ENCODE assay signal across 9 mouse cellular contexts in the genomic region with DNA sequence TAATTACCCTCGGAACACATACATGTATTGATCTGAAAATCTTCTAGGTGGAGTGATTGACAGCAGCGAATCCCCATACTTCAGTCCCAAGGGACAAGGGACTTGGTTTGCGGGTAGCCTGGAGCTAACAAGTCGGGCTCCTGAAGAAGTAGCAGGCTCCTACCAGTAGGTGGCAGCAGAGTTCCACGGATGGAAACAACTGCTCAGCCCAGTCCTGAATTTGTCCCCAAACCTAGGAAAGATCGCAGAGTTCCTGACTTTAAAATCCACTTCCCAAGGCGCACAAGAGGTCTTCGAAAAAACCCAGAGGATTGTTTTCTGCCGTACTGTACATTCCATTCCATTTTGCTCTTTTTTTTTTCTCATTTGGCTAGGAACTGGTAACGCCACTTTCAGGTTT.
DNase-seq lines count a peak whose midpoint lies in the region; ATAC-seq lines count a peak whose summit lies in the region.
"Had no signal": no experiment of that assay in that cellular context is flagged by ENCODE, and none has a peak within 500 bp of the region (broad histone marks: within the 10 kb centered on the region; RNA-seq: fewer than 3 reads in every experiment).

No protein-coding gene starts in this region.

- no peak overlapping the region for H3K4me2 ChIP-seq in forebrain, embryonic 11.5 days (ENCODE audit: low read depth, low read length, severe bottlenecking)
- H3K4me2 ChIP-seq in heart, embryonic 16.5 days (ENCODE audit: low read depth, low read length): peak overlapping the region; percentile 68
- peak overlapping the region; percentile 26; the same call in 1 of the 2 replicates for H3K4me2 ChIP-seq in liver, embryonic 13.5 days
- H3K4me2 ChIP-seq in neural tube, embryonic 11.5 days (ENCODE audit: low read depth): no peak overlapping the region
- peak overlapping the region; percentile 67 for H3K4me2 ChIP-seq in stomach, embryonic 16.5 days (ENCODE audit: low read depth, low read length)

- no peak overlapping the region for H3K27ac ChIP-seq in forebrain, embryonic 11.5 days (ENCODE audit: low read depth, low read length)
- H3K27ac ChIP-seq in heart, embryonic 16.5 days (ENCODE audit: low read length): no peak overlapping the region
- no peak overlapping the region for H3K27ac ChIP-seq in liver, embryonic 13.5 days
- H3K27ac ChIP-seq in neural tube, embryonic 11.5 days (ENCODE audit: low read depth, low read length): no peak overlapping the region
- H3K27ac ChIP-seq in stomach, embryonic 16.5 days (ENCODE audit: low read length): no peak overlapping the region
- H3K27ac ChIP-seq: macrophage had no signal

- H3K36me3 ChIP-seq in forebrain, embryonic 11.5 days (ENCODE audit: control insufficient read depth, insufficient read depth, low read length): no peaks in the 10 kb centered on the region
- H3K36me3 ChIP-seq in heart, embryonic 16.5 days (ENCODE audit: control insufficient read depth, insufficient read depth): no peaks in the 10 kb centered on the region
- H3K36me3 ChIP-seq in liver, embryonic 13.5 days: no peaks in the 10 kb centered on the region
- no peaks in the 10 kb centered on the region for H3K36me3 ChIP-seq in neural tube, embryonic 11.5 days (ENCODE audit: control insufficient read depth, insufficient read depth, low read length)
- H3K36me3 ChIP-seq in stomach, embryonic 16.5 days (ENCODE audit: control insufficient read depth, insufficient read depth, low read length): no peaks in the 10 kb centered on the region

- no peak overlapping the region for H3K4me3 ChIP-seq in forebrain, embryonic 11.5 days (ENCODE audit: low read depth, low read length)
- H3K4me3 ChIP-seq in heart, embryonic 16.5 days (ENCODE audit: low read length): peak overlapping the region; percentile 48
- H3K4me3 ChIP-seq in liver, embryonic 13.5 days (replicated peaks): no peak overlapping the region
- H3K4me3 ChIP-seq in neural tube, embryonic 11.5 days (ENCODE audit: low read depth, low read length): no peak overlapping the region
- H3K4me3 ChIP-seq in stomach, embryonic 16.5 days (replicated peaks; ENCODE audit: low read length): peak overlapping the region; percentile 51

- no peaks in the 10 kb centered on the region for H3K4me1 ChIP-seq in forebrain, embryonic 11.5 days (replicated peaks; ENCODE audit: control insufficient read depth, insufficient read depth, low read length)
- H3K4me1 ChIP-seq in heart, embryonic 16.5 days (ENCODE audit: control insufficient read depth, insufficient read depth, low read length): no peaks in the 10 kb centered on the region
- H3K4me1 ChIP-seq in liver, embryonic 13.5 days (replicated peaks): no peaks in the 10 kb centered on the region
- H3K4me1 ChIP-seq in neural tube, embryonic 11.5 days (ENCODE audit: control insufficient read depth, insufficient read depth, low read length): no peaks in the 10 kb centered on the region
- no peaks in the 10 kb centered on the region for H3K4me1 ChIP-seq in stomach, embryonic 16.5 days (ENCODE audit: control insufficient read depth, insufficient read depth, low read length)

- peak; percentile 51 for ATAC-seq in CD4-positive, CD25-positive, alpha-beta regulatory T cell, adult 4 months
- ATAC-seq in forebrain, embryonic 11.5 days (replicated peaks; ENCODE audit: low FRiP score): peak; percentile 80
- no peak for ATAC-seq in heart, embryonic 16.5 days (replicated peaks; ENCODE audit: extremely low read depth, insufficient read depth, low FRiP score)
- ATAC-seq in liver, embryonic 13.5 days (ENCODE audit: low read depth): no peak
- ATAC-seq in neural tube, embryonic 11.5 days (ENCODE audit: insufficient read depth, low FRiP score, low TSS enrichment): peak; percentile 53; the same call in 1 of the 2 replicates
- ATAC-seq in stomach, embryonic 16.5 days (ENCODE audit: insufficient read depth, low FRiP score): peak; percentile 78; the same call in 1 of the 2 replicates

- no peaks in the 10 kb centered on the region for H3K9me3 ChIP-seq in forebrain, embryonic 11.5 days (ENCODE audit: control insufficient read depth, low read length)
- no peaks in the 10 kb centered on the region for H3K9me3 ChIP-seq in heart, embryonic 16.5 days (replicated peaks; ENCODE audit: control insufficient read depth, low read length)
- H3K9me3 ChIP-seq in liver, embryonic 13.5 days (replicated peaks): no peaks in the 10 kb centered on the region
- H3K9me3 ChIP-seq in neural tube, embryonic 11.5 days (ENCODE audit: control insufficient read depth, low read length): no peaks in the 10 kb centered on the region
- H3K9me3 ChIP-seq in stomach, embryonic 16.5 days (replicated peaks; ENCODE audit: control insufficient read depth, low read length): no peaks in the 10 kb centered on the region

- no peak overlapping the region for H3K9ac ChIP-seq in forebrain, embryonic 11.5 days (ENCODE audit: low read length)
- peak overlapping the region; percentile 63 for H3K9ac ChIP-seq in heart, embryonic 16.5 days (ENCODE audit: low read length)
- no peak overlapping the region for H3K9ac ChIP-seq in liver, embryonic 13.5 days
- no peak overlapping the region for H3K9ac ChIP-seq in neural tube, embryonic 11.5 days (ENCODE audit: low read length)
- H3K9ac ChIP-seq in stomach, embryonic 16.5 days (ENCODE audit: low read length): peak overlapping the region; percentile 61

- H3K27me3 ChIP-seq in forebrain, embryonic 11.5 days (ENCODE audit: control insufficient read depth, insufficient read depth, low read length): no peaks in the 10 kb centered on the region
- peaks cover 6% of the 10 kb centered on the region for H3K27me3 ChIP-seq in heart, embryonic 16.5 days (ENCODE audit: control insufficient read depth, insufficient read depth, low read length)
- no peaks in the 10 kb centered on the region for H3K27me3 ChIP-seq in liver, embryonic 13.5 days
- H3K27me3 ChIP-seq in neural tube, embryonic 11.5 days (ENCODE audit: control insufficient read depth, insufficient read depth, low read length): no peaks in the 10 kb centered on the region
- H3K27me3 ChIP-seq in stomach, embryonic 16.5 days (ENCODE audit: control insufficient read depth, insufficient read depth, low read length): no peaks in the 10 kb centered on the region

- WGBS in forebrain, embryonic 11.5 days: 19% methylated on average over 10 of the region's 10 CpGs
- 11% methylated on average over 10 of the region's 10 CpGs for WGBS in heart, embryonic 16.5 days
- 11% methylated on average over 10 of the region's 10 CpGs for WGBS in liver, embryonic 13.5 days (ENCODE audit: insufficient replicate concordance)
- whole genome bisulfite sequencing in neural tube, embryonic 11.5 days: 19% methylated on average over 10 of the region's 10 CpGs
- 6% methylated on average over 10 of the region's 10 CpGs for WGBS in stomach, embryonic 16.5 days

- peak; percentile 44 for DNase-seq in c-Kit-negative CD71-positive TER-119-positive erythroid progenitor cells, embryonic 14.5 days (ENCODE audit: low read depth, low spot score)
- DNase-seq in forebrain, embryonic 11.5 days (ENCODE audit: low spot score): peak; percentile 91
- peak; percentile 83 to 90 for DNase-seq in kidney, postnatal 25 days
- DNase-seq in liver, embryonic 13.5 days: peak; percentile 37
- DNase-seq in neural tube, embryonic 11.5 days (ENCODE audit: low spot score): peak; percentile 83

Comparison
In these comparisons a context has a peak if more than half of its experiments do, and no peak if none do; other contexts are left out.
1. ATAC-seq: peak in CD4-positive, CD25-positive, alpha-beta regulatory T cell, adult 4 months (single experiment), forebrain, embryonic 11.5 days (single experiment), neural tube, embryonic 11.5 days (single experiment) and stomach, embryonic 16.5 days (single experiment); none in heart, embryonic 16.5 days (single experiment) and liver, embryonic 13.5 days (single experiment).
2. DNase-seq: peak in every context shown above with its lines; median percentile 91 in forebrain, embryonic 11.5 days; 86 in kidney, postnatal 25 days; 83 in neural tube, embryonic 11.5 days; 44 in c-Kit-negative CD71-positive TER-119-positive erythroid progenitor cells, embryonic 14.5 days; 37 in liver, embryonic 13.5 days.
3. H3K4me2 ChIP-seq: peak in heart, embryonic 16.5 days (single experiment), liver, embryonic 13.5 days (single experiment) and stomach, embryonic 16.5 days (single experiment); none in forebrain, embryonic 11.5 days (single experiment) and neural tube, embryonic 11.5 days (single experiment).
4. H3K4me3 ChIP-seq: peak in heart, embryonic 16.5 days (single experiment) and stomach, embryonic 16.5 days (single experiment); none in forebrain, embryonic 11.5 days (single experiment), liver, embryonic 13.5 days (single experiment) and neural tube, embryonic 11.5 days (single experiment).
5. H3K9ac ChIP-seq: peak in heart, embryonic 16.5 days (single experiment) and stomach, embryonic 16.5 days (single experiment); none in forebrain, embryonic 11.5 days (single experiment), liver, embryonic 13.5 days (single experiment) and neural tube, embryonic 11.5 days (single experiment).